Mouse (Mus musculus): Measurements from ENCODE around the gene Zfp697.
A peak's percentile ranks its signal among the peaks of the same experiment; 100 is the strongest.
"Not testable (repeated sequence)": the region's sequence is repeated elsewhere in the genome, so short reads cannot be mapped to it uniquely, and the experiment has no call there.

Gene Zfp697

GRCm38 (mm10) chr3:98417328-98417727 is 35.1 kb downstream of the Zfp697 start:
- peak; percentile 89 to 91 for DNase-seq (ENCODE audit: inconsistent age in 2 of 2, low spot score in 1 of 2)

GRCm38 (mm10) chr3:98418991-98419785 is 36.9 kb downstream of the Zfp697 start:
- DNase-seq (ENCODE audit: inconsistent age in 2 of 2, low spot score in 1 of 2): peak in 1 of 2 experiments; percentile 13

- DNase-seq (ENCODE audit: inconsistent age in 2 of 2, low spot score in 1 of 2): peak in 1 of 2 experiments; percentile 14
Observed at GRCm38 (mm10) chr3:98419786-98420070, 37.5 kb downstream of the Zfp697 start.

- peak in 1 of 2 experiments; percentile 57 for DNase-seq (ENCODE audit: inconsistent age in 2 of 2, low spot score in 1 of 2)
Observed at GRCm38 (mm10) chr3:98422926-98423325, 40.7 kb downstream of the Zfp697 start.

GRCm38 (mm10) chr3:98426749-98427148 is 44.5 kb downstream of the Zfp697 start:
- DNase-seq (ENCODE audit: inconsistent age in 2 of 2, low spot score in 1 of 2): no peak

GRCm38 (mm10) chr3:98427260-98427599 is 45.0 kb downstream of the Zfp697 start:
- DNase-seq (ENCODE audit: inconsistent age in 2 of 2, low spot score in 1 of 2): no peak

GRCm38 (mm10) chr3:98427600-98428448 is 45.6 kb downstream of the Zfp697 start:
- peak; percentile 88 to 96 for DNase-seq (ENCODE audit: inconsistent age in 2 of 2, low spot score in 1 of 2)

- no peak for DNase-seq (ENCODE audit: inconsistent age in 2 of 2, low spot score in 1 of 2)
Observed at GRCm38 (mm10) chr3:98428449-98428775, 46.2 kb downstream of the Zfp697 start.

GRCm38 (mm10) chr3:98428928-98429525 is 46.8 kb downstream of the Zfp697 start:
- no peak for DNase-seq (ENCODE audit: inconsistent age in 2 of 2, low spot score in 1 of 2)

GRCm38 (mm10) chr3:98434088-98434816 is 52.0 kb downstream of the Zfp697 start:
- DNase-seq (ENCODE audit: inconsistent age in 2 of 2, low spot score in 1 of 2): no peak

GRCm38 (mm10) chr3:98435030-98435429 is 52.8 kb downstream of the Zfp697 start:
- DNase-seq (ENCODE audit: inconsistent age in 2 of 2, low spot score in 1 of 2): no peak

GRCm38 (mm10) chr3:98442245-98442644 is 60.0 kb downstream of the Zfp697 start:
- DNase-seq (ENCODE audit: inconsistent age in 2 of 2, low spot score in 1 of 2): not testable (repeated sequence)

GRCm38 (mm10) chr3:98443149-98443779 is 61.0 kb downstream of the Zfp697 start:
- peak in 1 of 2 experiments; percentile 60 for DNase-seq (ENCODE audit: inconsistent age in 2 of 2, low spot score in 1 of 2)

GRCm38 (mm10) chr3:98443924-98444323 is 61.7 kb downstream of the Zfp697 start:
- not testable (repeated sequence) for DNase-seq (ENCODE audit: inconsistent age in 2 of 2, low spot score in 1 of 2)

GRCm38 (mm10) chr3:98453786-98454185 is 71.5 kb downstream of the Zfp697 start:
- not testable (repeated sequence) for DNase-seq (ENCODE audit: inconsistent age in 2 of 2, low spot score in 1 of 2)

GRCm38 (mm10) chr3:98457026-98457425 is 74.8 kb downstream of the Zfp697 start, which contains the start of gene Gm4450:
Gene Gm4450, minus strand, starts transcription at chr3:98457126.
- DNase-seq (ENCODE audit: inconsistent age in 2 of 2, low spot score in 1 of 2): not testable (repeated sequence)

- not testable (repeated sequence) for DNase-seq (ENCODE audit: inconsistent age in 2 of 2, low spot score in 1 of 2)
Observed at GRCm38 (mm10) chr3:98469323-98469722, 87.1 kb downstream of the Zfp697 start.

- DNase-seq (ENCODE audit: inconsistent age in 2 of 2, low spot score in 1 of 2): not testable (repeated sequence)
Observed at GRCm38 (mm10) chr3:98471057-98471456, 88.8 kb downstream of the Zfp697 start.

- DNase-seq (ENCODE audit: inconsistent age in 2 of 2, low spot score in 1 of 2): not testable (repeated sequence)
Observed at GRCm38 (mm10) chr3:98471499-98471898, 89.2 kb downstream of the Zfp697 start.

- not testable (repeated sequence) for DNase-seq (ENCODE audit: inconsistent age in 2 of 2, low spot score in 1 of 2)
Observed at GRCm38 (mm10) chr3:98494184-98494583, 111.9 kb downstream of the Zfp697 start.

- not testable (repeated sequence) for DNase-seq (ENCODE audit: inconsistent age in 2 of 2, low spot score in 1 of 2)
Observed at GRCm38 (mm10) chr3:98495055-98495454, 112.8 kb downstream of the Zfp697 start.
